Mouse (Mus musculus): ENCODE data around the gene Pdia3.

DNA sequence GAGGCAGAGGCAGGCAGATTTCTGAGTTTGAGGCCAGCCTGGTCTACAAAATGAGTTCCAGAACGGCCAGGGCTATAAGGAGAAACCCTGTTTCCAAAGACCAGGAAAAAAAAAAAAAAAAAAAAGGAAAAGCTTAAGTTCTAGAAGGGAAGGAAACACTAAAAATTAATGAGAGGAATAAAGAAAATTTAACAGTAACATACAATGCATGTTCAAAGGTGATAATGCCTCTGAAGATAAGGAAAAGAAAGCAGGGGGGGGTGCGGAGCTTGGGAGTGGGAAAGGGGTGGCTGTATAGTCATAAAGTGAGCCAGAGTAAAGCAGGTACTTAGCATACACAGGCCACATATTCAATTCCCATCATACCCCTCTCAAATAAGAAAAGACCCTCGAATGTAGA lies 31.5 kb downstream of the Pdia3 start:
- TF ChIP-seq CTCF (IDR thresholded peaks at IDR 0.05; ENCODE audit: low read depth): no peak
- TF ChIP-seq EP300 (IDR thresholded peaks at IDR 0.05; ENCODE audit: low read depth): no peak

Data from liver, embryonic 14.5 days (tissue).